Mouse (Mus musculus): ENCODE measurements around the gene Cpe. TPM values are rescaled to one million over a fixed set of nuclear protein-coding genes. Genes with fewer than 3 reads are reported as not detected.
A peak's percentile ranks its signal among the peaks of the same experiment; 100 is the strongest.

Cpe gene
- total and polyA plus RNA-seq, 2 experiments = 0.28 to 1.0 TPM

GRCm38 (mm10) chr8:64606015-64606414 is 86.8 kb downstream of the Cpe start:
- Histone ChIP-seq H3K4me1 (ENCODE audit: control insufficient read depth, insufficient read depth, low read length) (no peaks in the 10 kb centered on the region), H3K79me2 (ENCODE audit: control insufficient read depth, insufficient read depth, low read length) (no peaks in the 10 kb centered on the region), H3K9ac (ENCODE audit: low read depth, low read length) (no peak overlapping the region), H3K36me3 (ENCODE audit: control insufficient read depth, insufficient read depth, low read length) (no peaks in the 10 kb centered on the region), H3K27me3 (ENCODE audit: control insufficient read depth, insufficient read depth, low read length) (no peaks in the 10 kb centered on the region), H3K27ac (replicated peaks; ENCODE audit: insufficient read depth, low read depth, low read length) (no peak overlapping the region), H3K4me3 (ENCODE audit: insufficient read depth, low read depth, low read length) (no peak overlapping the region)
- DNase-seq (ENCODE audit: extremely low read depth, low read depth, low spot score) = no peak
- TF ChIP-seq POLR2A (IDR thresholded peaks at IDR 0.05; ENCODE audit: extremely low read depth, insufficient read depth, low read length) (no peak), CTCF (IDR thresholded peaks at IDR 0.05; ENCODE audit: low read depth, low read length) (no peak)
- WGBS = 91% methylated on average over 5 of the region's 5 CpGs

GRCm38 (mm10) chr8:64598206-64598605 is 94.6 kb downstream of the Cpe start:
- no peak for DNase-seq (ENCODE audit: extremely low read depth, low read depth, low spot score)
- 80% methylated on average over 4 of the region's 4 CpGs for WGBS
- no peak for TF ChIP-seq CTCF (IDR thresholded peaks at IDR 0.05; ENCODE audit: low read depth, low read length)
- no peak for TF ChIP-seq POLR2A (IDR thresholded peaks at IDR 0.05; ENCODE audit: extremely low read depth, insufficient read depth, low read length)

GRCm38 (mm10) chr8:64597042-64597970 is 95.5 kb downstream of the Cpe start:
- WGBS = 31% methylated on average over 21 of the region's 21 CpGs
- Histone ChIP-seq H3K4me1 (ENCODE audit: control insufficient read depth, insufficient read depth, low read length) (no peaks in the 10 kb centered on the region), H3K4me3 (ENCODE audit: insufficient read depth, low read depth, low read length) (no peak overlapping the region), H3K9ac (ENCODE audit: low read depth, low read length) (no peak overlapping the region), H3K27ac (replicated peaks; ENCODE audit: insufficient read depth, low read depth, low read length) (no peak overlapping the region), H3K27me3 (ENCODE audit: control insufficient read depth, insufficient read depth, low read length) (no peaks in the 10 kb centered on the region), H3K36me3 (ENCODE audit: control insufficient read depth, insufficient read depth, low read length) (no peaks in the 10 kb centered on the region), H3K79me2 (ENCODE audit: control insufficient read depth, insufficient read depth, low read length) (no peaks in the 10 kb centered on the region)
- DNase-seq (ENCODE audit: extremely low read depth, low read depth, low spot score) = peak; percentile 18
- no peak for TF ChIP-seq POLR2A (IDR thresholded peaks at IDR 0.05; ENCODE audit: extremely low read depth, insufficient read depth, low read length)
- TF ChIP-seq CTCF (IDR thresholded peaks at IDR 0.05; ENCODE audit: low read depth, low read length) = peak; percentile 88

More at GRCm38 (mm10) chr8:64598206-64598605, 94.6 kb downstream of the Cpe start:
- no peak overlapping the region for H3K4me3 ChIP-seq (ENCODE audit: insufficient read depth, low read depth, low read length)
- no peak overlapping the region for H3K9ac ChIP-seq (ENCODE audit: low read depth, low read length)
- H3K36me3 ChIP-seq (ENCODE audit: control insufficient read depth, insufficient read depth, low read length) = no peaks in the 10 kb centered on the region
- H3K79me2 ChIP-seq (ENCODE audit: control insufficient read depth, insufficient read depth, low read length) = no peaks in the 10 kb centered on the region
- no peaks in the 10 kb centered on the region for H3K27me3 ChIP-seq (ENCODE audit: control insufficient read depth, insufficient read depth, low read length)
- H3K4me1 ChIP-seq (ENCODE audit: control insufficient read depth, insufficient read depth, low read length) = no peaks in the 10 kb centered on the region
- H3K27ac ChIP-seq (replicated peaks; ENCODE audit: insufficient read depth, low read depth, low read length) = no peak overlapping the region

- Histone ChIP-seq H3K9ac (ENCODE audit: low read depth, low read length) (no peak overlapping the region), H3K79me2 (ENCODE audit: control insufficient read depth, insufficient read depth, low read length) (no peaks in the 10 kb centered on the region), H3K4me3 (ENCODE audit: insufficient read depth, low read depth, low read length) (no peak overlapping the region), H3K27ac (replicated peaks; ENCODE audit: insufficient read depth, low read depth, low read length) (no peak overlapping the region), H3K4me1 (ENCODE audit: control insufficient read depth, insufficient read depth, low read length) (no peaks in the 10 kb centered on the region), H3K36me3 (ENCODE audit: control insufficient read depth, insufficient read depth, low read length) (no peaks in the 10 kb centered on the region), H3K27me3 (ENCODE audit: control insufficient read depth, insufficient read depth, low read length) (no peaks in the 10 kb centered on the region)
- DNase-seq (ENCODE audit: extremely low read depth, low read depth, low spot score) = no peak
- TF ChIP-seq CTCF (IDR thresholded peaks at IDR 0.05; ENCODE audit: low read depth, low read length) (no peak), POLR2A (IDR thresholded peaks at IDR 0.05; ENCODE audit: extremely low read depth, insufficient read depth, low read length) (no peak)
- 79% methylated on average over 4 of the region's 4 CpGs for WGBS
Observed at GRCm38 (mm10) chr8:64596396-64596795, 96.5 kb downstream of the Cpe start.

GRCm38 (mm10) chr8:64590456-64590855 is 102.4 kb downstream of the Cpe start:
- no peak overlapping the region for H3K9ac ChIP-seq (ENCODE audit: low read depth, low read length)
- no peak for DNase-seq (ENCODE audit: extremely low read depth, low read depth, low spot score)

GRCm38 (mm10) chr8:64582887-64583286 is 110.0 kb downstream of the Cpe start:
- no peak for DNase-seq (ENCODE audit: extremely low read depth, low read depth, low spot score)
- H3K79me2 ChIP-seq (ENCODE audit: control insufficient read depth, insufficient read depth, low read length) = no peaks in the 10 kb centered on the region
- H3K27ac ChIP-seq (replicated peaks; ENCODE audit: insufficient read depth, low read depth, low read length) = no peak overlapping the region
- H3K27me3 ChIP-seq (ENCODE audit: control insufficient read depth, insufficient read depth, low read length) = no peaks in the 10 kb centered on the region
- WGBS = 60% methylated on average over 3 of the region's 3 CpGs
- no peak overlapping the region for H3K4me3 ChIP-seq (ENCODE audit: insufficient read depth, low read depth, low read length)
- H3K36me3 ChIP-seq (ENCODE audit: control insufficient read depth, insufficient read depth, low read length) = no peaks in the 10 kb centered on the region
- H3K4me1 ChIP-seq (ENCODE audit: control insufficient read depth, insufficient read depth, low read length) = no peaks in the 10 kb centered on the region
- TF ChIP-seq POLR2A (IDR thresholded peaks at IDR 0.05; ENCODE audit: extremely low read depth, insufficient read depth, low read length) = no peak
- H3K9ac ChIP-seq (ENCODE audit: low read depth, low read length) = no peak overlapping the region

More at GRCm38 (mm10) chr8:64590456-64590855, 102.4 kb downstream of the Cpe start:
- no peaks in the 10 kb centered on the region for H3K4me1 ChIP-seq (ENCODE audit: control insufficient read depth, insufficient read depth, low read length)
- TF ChIP-seq CTCF (IDR thresholded peaks at IDR 0.05; ENCODE audit: low read depth, low read length) = no peak
- TF ChIP-seq POLR2A (IDR thresholded peaks at IDR 0.05; ENCODE audit: extremely low read depth, insufficient read depth, low read length) = no peak
- no peak overlapping the region for H3K27ac ChIP-seq (replicated peaks; ENCODE audit: insufficient read depth, low read depth, low read length)
- H3K27me3 ChIP-seq (ENCODE audit: control insufficient read depth, insufficient read depth, low read length) = no peaks in the 10 kb centered on the region
- 100% methylated on average over 1 of the region's 1 CpGs for WGBS
- no peaks in the 10 kb centered on the region for H3K36me3 ChIP-seq (ENCODE audit: control insufficient read depth, insufficient read depth, low read length)
- no peaks in the 10 kb centered on the region for H3K79me2 ChIP-seq (ENCODE audit: control insufficient read depth, insufficient read depth, low read length)
- H3K4me3 ChIP-seq (ENCODE audit: insufficient read depth, low read depth, low read length) = no peak overlapping the region

Data from liver, adult 2 months (tissue).